Mouse (Mus musculus): ENCODE results near the gene Slc44a3. TPM values are rescaled to one million over a fixed set of nuclear protein-coding genes. Genes with fewer than 3 reads are reported as not detected.

Gene Slc44a3
- polyA plus RNA-seq, 1 experiment from 2014 or later = 1.3 TPM

DNA sequence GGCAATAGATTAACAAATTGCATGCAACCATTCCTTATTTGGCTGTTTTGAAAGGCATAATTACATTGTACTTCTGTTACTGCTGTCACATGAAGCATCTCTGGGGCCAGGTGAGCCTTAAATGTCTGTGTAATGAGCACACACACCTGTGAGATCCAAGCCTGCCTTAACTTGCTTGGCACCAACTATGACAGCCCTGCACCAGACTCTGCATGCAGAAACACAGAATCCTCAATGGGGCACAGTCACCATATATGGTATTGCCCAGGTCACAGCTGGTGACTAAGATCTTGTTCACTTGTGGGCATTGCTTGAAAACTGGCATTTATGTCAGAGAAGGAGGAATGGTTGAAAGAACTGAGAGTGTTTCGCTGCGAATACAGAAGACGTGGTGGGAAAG is 69.4 kb downstream of the Slc44a3 start:
- H3K9me3 ChIP-seq = no peaks in the 10 kb centered on the region
- H3K27me3 ChIP-seq (ENCODE audit: insufficient read depth, poor library complexity, severe bottlenecking) = no peaks in the 10 kb centered on the region
- no peak overlapping the region for H3K4me3 ChIP-seq
- WGBS = 88% methylated on average over 3 of the region's 3 CpGs
- no peak for DNase-seq (ENCODE audit: low spot score)
- H3K4me1 ChIP-seq = peaks cover 12% of the 10 kb centered on the region; the same call in 1 of the 2 replicates
- H3K27ac ChIP-seq = no peak overlapping the region
- H3K36me3 ChIP-seq = peaks cover 33% of the 10 kb centered on the region

DNA sequence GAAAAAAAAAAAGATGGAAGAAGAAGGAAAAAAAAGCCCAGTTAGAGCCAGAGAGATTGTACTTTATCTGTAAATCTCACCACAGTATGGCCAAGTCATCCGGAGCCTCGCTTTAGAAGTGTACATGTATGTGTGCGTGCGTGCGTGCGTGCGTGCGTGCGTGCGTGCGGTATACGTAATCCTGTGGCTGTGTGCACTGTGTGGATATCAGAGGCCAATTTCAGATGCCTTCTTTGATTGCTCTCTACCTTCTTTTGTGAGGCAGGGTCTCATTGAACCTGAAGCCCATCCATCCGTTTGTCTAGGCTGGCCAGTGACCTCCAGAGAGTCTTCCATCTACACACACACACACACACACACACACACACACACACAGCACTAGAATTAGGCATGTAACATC is 70.7 kb downstream of the Slc44a3 start:
- Histone ChIP-seq H3K4me3 (no peak overlapping the region), H3K9me3 (no peaks in the 10 kb centered on the region), H3K4me1 (peaks cover 12% of the 10 kb centered on the region; the same call in 1 of the 2 replicates), H3K36me3 (peaks cover 46% of the 10 kb centered on the region), H3K27me3 (ENCODE audit: insufficient read depth, poor library complexity, severe bottlenecking) (no peaks in the 10 kb centered on the region), H3K27ac (no peak overlapping the region)
- DNase-seq (ENCODE audit: low spot score) = no peak
- WGBS = 94% methylated on average over 13 of the region's 13 CpGs

DNA sequence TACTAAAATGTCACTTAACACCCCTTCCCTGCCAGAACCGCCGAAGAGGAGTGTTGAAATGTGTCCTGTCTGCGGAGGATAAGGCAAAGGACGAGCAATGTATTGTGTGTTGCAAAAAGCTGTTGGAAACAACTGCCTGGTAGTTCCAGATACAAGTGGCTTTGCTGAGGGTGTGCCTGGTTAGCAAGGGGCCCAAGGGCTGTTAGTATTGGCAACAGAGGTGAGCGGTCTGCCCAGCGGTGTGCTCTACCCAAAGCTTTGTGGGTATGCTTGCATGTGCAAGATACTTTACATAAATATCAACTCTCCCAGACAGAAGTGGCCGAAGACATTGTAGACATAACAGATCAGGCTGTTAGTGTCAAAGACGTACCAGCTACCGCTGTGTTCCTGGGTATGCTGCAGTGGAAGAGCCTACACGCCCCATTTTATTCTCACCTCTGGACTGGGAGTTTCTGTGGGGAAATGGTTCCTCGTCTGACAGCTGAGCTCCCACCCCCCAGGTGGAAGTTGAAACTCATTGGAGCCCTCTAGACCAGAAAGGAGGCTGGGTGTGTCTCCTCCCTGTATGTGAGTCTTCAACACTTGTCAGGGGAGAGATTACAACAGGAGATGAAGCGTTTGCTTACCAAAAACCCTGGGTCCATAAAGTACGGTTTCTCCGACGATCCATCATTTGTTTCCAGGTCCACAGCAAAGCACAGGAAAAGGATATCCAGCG is 71.6 kb downstream of the Slc44a3 start:
- no peak for DNase-seq (ENCODE audit: low spot score)
- Histone ChIP-seq H3K4me3 (no peak overlapping the region), H3K36me3 (peaks cover 55% of the 10 kb centered on the region), H3K27ac (no peak overlapping the region), H3K27me3 (ENCODE audit: insufficient read depth, poor library complexity, severe bottlenecking) (no peaks in the 10 kb centered on the region), H3K9me3 (no peaks in the 10 kb centered on the region), H3K4me1 (peaks cover 12% of the 10 kb centered on the region; the same call in 1 of the 2 replicates)
- WGBS = 80% methylated on average over 16 of the region's 16 CpGs

DNA sequence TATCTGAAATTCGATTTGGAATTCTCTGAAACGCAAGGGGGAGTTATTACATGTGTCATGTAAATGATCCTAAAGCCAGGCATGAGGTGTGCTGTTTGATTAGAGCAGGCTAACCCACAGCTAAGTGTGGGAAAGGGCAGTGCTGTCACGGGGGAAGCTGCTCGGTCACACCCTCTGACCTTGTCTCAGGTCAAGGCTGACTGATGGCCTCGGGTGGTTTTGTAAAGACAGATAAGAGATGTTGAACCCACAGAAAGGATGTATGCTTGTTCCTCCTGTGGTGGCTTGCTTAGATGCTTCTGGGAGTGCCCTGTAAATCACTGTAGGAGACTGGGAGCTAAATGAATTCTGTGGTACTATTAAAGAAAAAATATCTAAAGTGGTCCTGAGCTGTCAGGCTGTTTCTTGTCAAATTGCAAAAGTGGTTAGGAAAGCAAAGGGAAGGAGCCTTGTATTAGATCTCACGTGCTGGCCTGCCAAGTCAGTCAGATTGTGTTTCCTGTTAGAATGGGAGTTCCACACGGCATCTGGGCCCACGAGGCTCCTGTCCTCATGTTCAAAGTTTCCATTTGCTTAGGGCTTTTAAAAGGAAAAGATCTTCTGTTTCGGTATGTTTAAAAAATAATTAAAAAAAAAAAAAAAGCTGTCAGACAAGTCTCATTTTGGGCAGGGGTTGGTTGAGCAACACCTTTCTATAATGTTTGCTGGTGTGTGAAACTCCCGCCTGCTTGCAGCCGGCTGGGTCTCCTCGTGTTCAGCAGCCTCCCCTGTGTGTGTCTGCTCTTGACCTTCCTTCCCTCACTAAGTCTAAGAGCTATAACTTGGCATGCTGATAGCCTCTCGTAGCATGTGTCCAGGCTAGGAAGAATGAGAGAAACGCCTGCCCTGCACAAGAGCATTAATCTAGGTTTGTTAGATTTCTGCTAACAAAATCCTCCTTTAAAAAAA is 73.4 kb downstream of the Slc44a3 start:
- WGBS = 65% methylated on average over 14 of the region's 14 CpGs
- no peak for DNase-seq (ENCODE audit: low spot score)
- Histone ChIP-seq H3K4me1 (peaks cover 12% of the 10 kb centered on the region; the same call in 1 of the 2 replicates), H3K27me3 (ENCODE audit: insufficient read depth, poor library complexity, severe bottlenecking) (no peaks in the 10 kb centered on the region), H3K36me3 (peaks cover 73% of the 10 kb centered on the region), H3K9me3 (no peaks in the 10 kb centered on the region), H3K4me3 (no peak overlapping the region), H3K27ac (no peak overlapping the region)

DNA sequence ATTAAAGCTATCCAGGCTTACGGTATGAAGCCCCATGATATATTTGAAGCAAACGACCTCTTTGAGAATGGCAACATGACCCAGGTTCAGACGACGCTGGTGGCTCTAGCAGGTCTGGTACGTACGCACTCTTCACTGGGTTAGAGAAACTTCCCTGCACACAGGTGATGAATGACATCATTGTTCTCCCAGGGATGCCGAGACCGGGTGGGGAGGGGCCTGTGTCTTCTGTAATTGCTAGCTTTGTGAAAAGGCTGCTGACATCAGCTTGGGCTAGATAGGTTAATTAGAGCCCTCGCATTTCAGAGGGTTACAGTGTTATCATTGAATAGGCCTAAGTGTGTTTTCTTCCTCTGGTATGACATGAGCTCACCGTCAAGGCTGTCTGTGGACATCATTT is 80.8 kb downstream of the Slc44a3 start:
- peaks cover 75% of the 10 kb centered on the region for H3K36me3 ChIP-seq
- no peak overlapping the region for H3K27ac ChIP-seq
- no peaks in the 10 kb centered on the region for H3K27me3 ChIP-seq (ENCODE audit: insufficient read depth, poor library complexity, severe bottlenecking)
- 79% methylated on average over 10 of the region's 10 CpGs for WGBS
- no peak overlapping the region for H3K4me3 ChIP-seq
- no peaks in the 10 kb centered on the region for H3K9me3 ChIP-seq
- peaks cover 26% of the 10 kb centered on the region for H3K4me1 ChIP-seq
- DNase-seq (ENCODE audit: low spot score) = no peak

DNA sequence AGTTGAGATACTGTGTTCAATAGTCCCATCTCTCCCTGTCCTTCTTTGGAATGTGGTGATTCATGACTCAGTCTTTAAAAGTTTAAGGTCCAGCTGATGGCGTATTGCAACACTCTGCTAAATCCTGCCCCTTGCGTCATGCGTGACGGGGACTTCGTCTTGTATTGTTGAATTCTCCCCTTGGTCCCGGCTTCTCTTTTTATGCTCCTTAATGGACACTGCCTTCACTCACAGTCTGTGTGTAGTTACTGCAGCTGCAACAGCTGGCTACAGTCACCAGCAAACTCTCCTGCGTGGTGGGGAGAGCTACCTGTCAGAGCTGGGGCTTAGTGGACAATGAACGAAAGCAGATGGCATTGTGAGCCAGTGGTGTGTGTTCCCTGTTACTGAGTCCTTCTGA is 82.7 kb downstream of the Slc44a3 start:
- DNase-seq (ENCODE audit: low spot score) = no peak
- no peaks in the 10 kb centered on the region for H3K9me3 ChIP-seq
- H3K36me3 ChIP-seq = peaks cover 65% of the 10 kb centered on the region
- no peaks in the 10 kb centered on the region for H3K27me3 ChIP-seq (ENCODE audit: insufficient read depth, poor library complexity, severe bottlenecking)
- WGBS = 86% methylated on average over 8 of the region's 8 CpGs
- H3K4me3 ChIP-seq = no peak overlapping the region
- H3K27ac ChIP-seq = no peak overlapping the region
- peaks cover 35% of the 10 kb centered on the region for H3K4me1 ChIP-seq

DNA sequence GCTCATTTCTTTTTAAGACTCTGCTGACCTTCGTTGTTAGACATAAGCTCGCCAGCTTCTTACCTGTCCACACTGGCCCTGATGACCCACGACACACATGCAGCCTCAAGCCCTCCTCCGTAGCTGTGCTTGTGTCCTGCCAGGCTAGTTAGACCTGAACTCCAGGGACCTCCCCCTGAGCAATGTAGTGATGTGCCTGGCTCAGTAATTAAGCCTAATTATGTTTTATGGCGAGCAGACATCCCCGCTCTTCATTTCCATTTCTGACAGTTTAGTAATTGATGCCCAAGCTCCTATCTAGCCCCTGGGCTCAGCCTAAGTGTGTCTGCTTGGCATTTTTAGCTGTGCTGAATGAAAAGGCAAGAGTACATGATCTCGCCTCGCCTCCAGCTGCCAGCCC is 83.6 kb downstream of the Slc44a3 start:
- peaks cover 61% of the 10 kb centered on the region for H3K36me3 ChIP-seq
- no peaks in the 10 kb centered on the region for H3K27me3 ChIP-seq (ENCODE audit: insufficient read depth, poor library complexity, severe bottlenecking)
- H3K9me3 ChIP-seq = no peaks in the 10 kb centered on the region
- peaks cover 45% of the 10 kb centered on the region for H3K4me1 ChIP-seq
- WGBS = 79% methylated on average over 8 of the region's 8 CpGs
- H3K4me3 ChIP-seq = no peak overlapping the region
- no peak for DNase-seq (ENCODE audit: low spot score)
- H3K27ac ChIP-seq = 0 out of 2 replicates have a peak overlapping the region, but pooled peaks have one; percentile 13

DNA sequence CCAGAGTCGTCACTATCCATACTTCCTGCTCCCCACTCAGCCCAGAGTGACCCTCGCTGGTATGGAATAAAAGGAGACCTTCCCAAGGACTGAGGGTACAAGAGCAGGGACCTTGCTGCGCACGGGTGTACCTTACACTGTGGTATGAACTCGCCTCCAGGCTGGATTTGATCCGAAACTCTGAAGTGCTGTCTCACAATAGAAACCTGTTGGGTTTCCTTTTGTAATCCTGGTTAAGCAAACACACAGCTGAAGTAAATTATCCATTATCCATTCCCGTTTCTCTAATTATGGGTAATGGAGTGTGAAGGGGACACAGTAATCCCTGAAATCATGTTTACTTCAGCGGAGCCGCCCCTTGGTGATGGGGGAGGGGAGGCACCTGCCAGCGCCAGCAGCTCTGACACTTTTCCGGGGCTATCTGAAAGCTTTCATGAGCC is 84.2 kb downstream of the Slc44a3 start:
- Histone ChIP-seq H3K4me3 (no peak overlapping the region), H3K27me3 (ENCODE audit: insufficient read depth, poor library complexity, severe bottlenecking) (no peaks in the 10 kb centered on the region), H3K9me3 (no peaks in the 10 kb centered on the region), H3K36me3 (peaks cover 60% of the 10 kb centered on the region), H3K4me1 (peaks cover 49% of the 10 kb centered on the region), H3K27ac (0 out of 2 replicates have a peak overlapping the region, but pooled peaks have one; percentile 52)
- 55% methylated on average over 11 of the region's 11 CpGs for WGBS
- DNase-seq (ENCODE audit: low spot score) = no peak

DNA sequence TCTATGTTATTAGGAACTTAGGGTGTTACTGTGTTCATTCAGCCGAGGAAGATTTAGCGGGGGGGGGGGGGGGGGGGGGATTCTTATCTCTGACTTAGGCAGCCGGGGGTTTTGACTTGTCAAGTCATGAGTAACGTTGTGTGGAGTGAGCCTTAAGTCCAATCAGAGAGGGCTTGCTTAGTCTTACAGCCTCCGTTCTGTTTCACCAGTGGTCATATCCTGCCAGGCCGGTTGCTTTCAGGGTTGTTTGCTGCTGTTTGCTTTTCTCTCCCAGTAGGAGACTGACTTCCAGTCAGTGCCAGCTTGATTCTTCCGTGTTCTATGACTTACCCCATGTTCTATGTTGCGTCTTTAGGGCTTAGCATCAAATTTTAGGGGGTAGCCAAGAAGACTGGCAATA is 85.8 kb downstream of the Slc44a3 start:
- Histone ChIP-seq H3K27ac (no peak overlapping the region), H3K36me3 (peaks cover 56% of the 10 kb centered on the region), H3K4me3 (no peak overlapping the region), H3K27me3 (ENCODE audit: insufficient read depth, poor library complexity, severe bottlenecking) (no peaks in the 10 kb centered on the region), H3K4me1 (peaks cover 63% of the 10 kb centered on the region), H3K9me3 (no peaks in the 10 kb centered on the region)
- 45% methylated on average over 8 of the region's 8 CpGs for WGBS
- DNase-seq (ENCODE audit: low spot score) = no peak

DNA sequence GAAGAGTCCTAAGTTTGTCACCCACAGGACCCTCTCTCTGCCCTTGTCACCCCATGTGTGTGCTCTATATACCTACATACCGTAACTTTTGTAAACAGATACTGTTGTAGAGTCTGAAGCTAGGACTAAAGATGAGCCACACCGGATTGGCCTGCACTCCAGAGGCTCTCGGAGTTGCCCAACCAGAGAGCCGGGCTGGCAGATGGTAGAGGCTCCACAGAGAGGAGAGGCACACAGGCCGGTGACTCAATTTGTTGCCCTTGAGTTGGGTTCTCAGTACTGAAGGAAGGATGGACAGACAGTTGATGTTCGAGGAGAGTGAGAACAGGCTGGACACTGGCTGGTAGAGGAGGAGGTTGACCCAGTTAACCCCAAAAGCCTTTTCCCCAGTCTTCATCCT is 87.8 kb downstream of the Slc44a3 start:
- Histone ChIP-seq H3K4me3 (no peak overlapping the region), H3K4me1 (peaks cover 77% of the 10 kb centered on the region), H3K27me3 (ENCODE audit: insufficient read depth, poor library complexity, severe bottlenecking) (no peaks in the 10 kb centered on the region), H3K27ac (no peak overlapping the region), H3K36me3 (peaks cover 41% of the 10 kb centered on the region), H3K9me3 (no peaks in the 10 kb centered on the region)
- WGBS = 94% methylated on average over 6 of the region's 6 CpGs
- no peak for DNase-seq (ENCODE audit: low spot score)

DNA sequence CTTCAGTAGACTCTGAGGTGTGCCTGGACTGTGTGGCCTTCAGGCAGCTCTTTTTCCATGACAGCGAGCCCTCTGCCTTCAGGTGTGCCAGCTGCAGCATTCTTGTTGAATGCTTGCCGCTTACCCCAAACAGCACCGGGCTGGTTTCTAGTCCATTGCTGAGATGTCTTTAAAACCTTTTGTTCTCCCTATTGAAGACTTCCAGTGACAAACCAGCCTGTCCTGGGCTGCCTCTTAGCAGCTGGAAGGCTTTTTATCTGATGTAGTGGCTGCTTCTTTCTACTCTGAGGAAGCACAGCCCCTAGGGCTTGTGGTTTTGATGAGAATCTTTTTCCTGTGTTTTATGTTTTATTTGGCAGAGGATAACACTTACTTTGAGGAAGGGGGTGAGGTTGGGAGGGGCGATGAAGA is 88.3 kb downstream of the Slc44a3 start:
- H3K36me3 ChIP-seq = peaks cover 42% of the 10 kb centered on the region
- no peak overlapping the region for H3K4me3 ChIP-seq
- no peaks in the 10 kb centered on the region for H3K9me3 ChIP-seq
- H3K27me3 ChIP-seq (ENCODE audit: insufficient read depth, poor library complexity, severe bottlenecking) = no peaks in the 10 kb centered on the region
- H3K27ac ChIP-seq = no peak overlapping the region
- peaks cover 81% of the 10 kb centered on the region for H3K4me1 ChIP-seq
- WGBS = 84% methylated on average over 4 of the region's 4 CpGs
- no peak for DNase-seq (ENCODE audit: low spot score)

DNA sequence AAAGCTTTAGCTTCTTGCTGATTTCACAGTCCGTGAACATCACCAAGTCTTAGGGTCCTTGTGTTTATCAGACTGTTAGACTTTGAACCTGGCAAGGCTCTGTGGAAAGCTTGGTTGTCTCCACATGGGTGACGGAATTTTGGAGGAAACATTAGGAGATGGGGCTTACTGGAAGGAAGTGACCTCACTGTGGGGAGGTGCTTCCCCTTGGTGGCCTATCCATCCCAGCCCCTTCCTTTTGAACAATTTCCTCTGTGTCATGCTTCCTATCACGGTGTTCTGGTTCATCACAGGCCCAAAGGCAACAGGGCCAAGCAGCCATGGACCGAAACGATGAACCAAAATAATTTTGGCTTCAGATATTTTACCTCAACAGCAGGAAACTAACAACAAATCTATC is 89.9 kb downstream of the Slc44a3 start:
- Histone ChIP-seq H3K36me3 (peaks cover 46% of the 10 kb centered on the region), H3K9me3 (no peaks in the 10 kb centered on the region), H3K27ac (no peak overlapping the region), H3K4me3 (no peak overlapping the region), H3K27me3 (ENCODE audit: insufficient read depth, poor library complexity, severe bottlenecking) (no peaks in the 10 kb centered on the region), H3K4me1 (peaks cover 84% of the 10 kb centered on the region)
- WGBS = 77% methylated on average over 5 of the region's 5 CpGs
- DNase-seq (ENCODE audit: low spot score) = no peak

DNA sequence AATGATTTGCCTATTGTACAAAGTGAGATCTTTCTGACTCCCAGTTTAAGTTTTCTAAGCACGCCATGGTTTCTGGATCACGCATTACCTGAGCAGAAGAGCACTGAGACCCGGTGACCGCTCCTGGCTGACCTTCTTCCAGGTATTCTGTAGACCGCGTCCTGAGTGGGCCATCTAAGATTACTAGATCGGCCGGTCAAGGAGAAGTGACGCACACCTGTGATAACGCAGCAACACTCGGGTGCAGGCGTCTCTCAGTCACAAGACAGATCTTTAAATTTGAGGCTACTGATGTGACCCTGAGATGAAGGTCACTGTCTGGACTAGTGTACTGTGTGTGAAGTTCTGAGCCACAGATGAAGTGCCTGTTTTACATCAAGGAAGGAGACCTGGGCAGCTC is 90.7 kb downstream of the Slc44a3 start:
- WGBS = 81% methylated on average over 12 of the region's 12 CpGs
- H3K27me3 ChIP-seq (ENCODE audit: insufficient read depth, poor library complexity, severe bottlenecking) = no peaks in the 10 kb centered on the region
- H3K27ac ChIP-seq = no peak overlapping the region
- peaks cover 46% of the 10 kb centered on the region for H3K36me3 ChIP-seq
- DNase-seq (ENCODE audit: low spot score) = no peak
- no peak overlapping the region for H3K4me3 ChIP-seq
- no peaks in the 10 kb centered on the region for H3K9me3 ChIP-seq
- peaks cover 87% of the 10 kb centered on the region for H3K4me1 ChIP-seq
